Mouse (Mus musculus) forelimb bud, embryonic 11.5 days (tissue): ENCODE measurements around the gene Ndufv2.
"Not testable (repeated sequence)": the region's sequence is repeated elsewhere in the genome, so short reads cannot be mapped to it uniquely, and the experiment has no call there.

Experiments used
- DNase-seq: peaks from one replicate; pipeline ENCODE4 v3.0.0-alpha.2; 2012; ENCODE audit warnings: low read depth, low spot score

Ndufv2 gene

GRCm38 (mm10) chr17:66085038-66085437 lies 16.3 kb downstream of the Ndufv2 start:
- DNase-seq = no peak

- no peak for DNase-seq
These were observed 16.9 kb downstream of the Ndufv2 start for GRCm38 (mm10) chr17:66084486-66084885.

GRCm38 (mm10) chr17:66077437-66077850 lies 23.9 kb downstream of the Ndufv2 start:
- DNase-seq = no peak

GRCm38 (mm10) chr17:66076934-66077333 lies 24.4 kb downstream of the Ndufv2 start, which contains the start of gene Ankrd12:
TSS of gene Ankrd12 (minus strand) at chr17:66077089.
- peak; percentile 91 for DNase-seq

GRCm38 (mm10) chr17:66076174-66076927 lies 25.0 kb downstream of the Ndufv2 start:
- no peak for DNase-seq

- peak; percentile 29 for DNase-seq
These were observed 25.6 kb downstream of the Ndufv2 start for GRCm38 (mm10) chr17:66075827-66076173.

- DNase-seq = no peak
These were observed 27.4 kb downstream of the Ndufv2 start for GRCm38 (mm10) chr17:66073971-66074370.

GRCm38 (mm10) chr17:66069036-66069435 lies 32.3 kb downstream of the Ndufv2 start:
- DNase-seq = not testable (repeated sequence)

- DNase-seq = no peak
These were observed 36.2 kb downstream of the Ndufv2 start for GRCm38 (mm10) chr17:66065115-66065514.

- DNase-seq = no peak
These were observed 40.0 kb downstream of the Ndufv2 start for GRCm38 (mm10) chr17:66061241-66061938.

GRCm38 (mm10) chr17:66058160-66058559 lies 43.2 kb downstream of the Ndufv2 start:
- DNase-seq = no peak

GRCm38 (mm10) chr17:66057145-66057544 lies 44.2 kb downstream of the Ndufv2 start:
- no peak for DNase-seq

GRCm38 (mm10) chr17:66053349-66053748 lies 48.0 kb downstream of the Ndufv2 start:
- no peak for DNase-seq

GRCm38 (mm10) chr17:66048795-66049194 lies 52.6 kb downstream of the Ndufv2 start:
- no peak for DNase-seq

GRCm38 (mm10) chr17:66048199-66048598 lies 53.2 kb downstream of the Ndufv2 start:
- no peak for DNase-seq

- not testable (repeated sequence) for DNase-seq
These were observed 57.7 kb downstream of the Ndufv2 start for GRCm38 (mm10) chr17:66043679-66044078.

GRCm38 (mm10) chr17:66041020-66041419 lies 60.3 kb downstream of the Ndufv2 start:
- peak; percentile 1 for DNase-seq

- DNase-seq = no peak
These were observed 68.1 kb downstream of the Ndufv2 start for GRCm38 (mm10) chr17:66033239-66033638.

GRCm38 (mm10) chr17:66031991-66032390 lies 69.4 kb downstream of the Ndufv2 start:
- DNase-seq = no peak
